Mouse (Mus musculus) E14TG2a.4 (cell line): ENCODE data around the gene Dhfr.

Source experiments
- CTCF ChIP-seq: conservative IDR thresholded peaks from 2 replicates; pipeline ENCODE4 v1.5.1; 2014; ENCODE audit warnings: low read length
- POU5F1 ChIP-seq: IDR thresholded peaks from 2 replicates; pipeline ENCODE4 v1.6.1; 2014; ENCODE audit warnings: low read length, borderline replicate concordance

DNA sequence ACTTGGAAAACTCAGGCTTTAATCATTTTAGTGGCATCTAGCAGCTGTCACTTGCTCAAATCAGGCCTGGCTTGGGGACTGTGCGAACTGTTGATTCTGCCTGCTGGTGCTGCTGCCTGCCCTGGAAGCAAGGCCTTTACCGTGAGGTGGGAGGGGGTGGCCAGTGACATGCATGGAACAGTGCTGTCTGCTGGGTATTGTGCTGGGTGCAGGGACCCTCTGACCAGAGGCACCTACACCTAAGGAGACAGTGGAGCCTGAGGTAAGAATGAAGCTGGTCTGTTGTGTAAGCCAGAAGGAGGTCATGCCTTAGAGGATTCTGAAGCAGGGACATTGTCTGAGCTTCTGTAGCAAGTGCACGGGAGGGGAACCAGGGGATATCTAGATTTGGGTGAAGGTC is 16.3 kb downstream of the Dhfr start:
- TF ChIP-seq CTCF (no peak), POU5F1 (no peak)
